Comparison of ENCODE assay signal across 9 mouse cellular contexts in the genomic region with DNA sequence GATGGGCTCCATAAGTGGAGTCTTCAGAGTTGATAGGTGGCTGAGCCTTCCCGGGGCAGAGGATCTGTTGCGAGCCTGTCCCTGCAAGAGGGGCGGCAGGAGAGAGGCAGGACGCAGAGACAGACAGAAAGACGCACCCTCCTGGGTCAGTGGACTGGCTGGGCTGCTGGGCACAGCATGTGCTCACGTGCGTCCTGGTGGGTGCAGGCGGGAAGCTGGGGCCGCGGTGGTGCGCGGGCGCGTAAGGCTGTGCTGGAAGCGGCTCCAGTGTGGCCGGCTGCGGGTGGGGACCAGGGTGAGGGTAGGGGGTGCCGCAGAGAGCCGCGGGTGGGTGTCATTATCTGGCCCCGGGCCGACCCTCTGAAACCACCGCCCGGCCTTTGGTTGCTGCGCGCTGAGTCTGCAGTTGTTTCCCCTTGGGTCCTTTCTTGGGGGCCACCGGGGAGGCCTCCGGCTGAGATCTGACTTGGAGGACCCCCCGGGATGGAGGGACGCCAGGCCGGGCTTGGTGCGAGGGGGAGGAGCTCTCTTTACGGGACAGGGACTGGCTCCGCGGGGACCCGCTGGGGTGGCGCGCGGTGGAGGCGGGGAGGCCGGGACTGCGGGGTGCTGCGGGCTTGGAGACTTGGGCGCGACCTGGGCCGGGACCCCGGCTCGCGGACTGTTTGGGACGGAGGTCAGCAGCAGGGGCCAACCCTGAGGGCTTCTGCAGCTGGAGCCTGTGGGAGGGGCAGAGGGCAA. TPM values are rescaled to one million over a fixed set of nuclear protein-coding genes. Genes with fewer than 3 reads are reported as not detected.
DNase-seq lines count a peak whose midpoint lies in the region; ATAC-seq and TF ChIP-seq lines count a peak whose summit lies in the region.
"Had no signal": no experiment of that assay in that cellular context is flagged by ENCODE, and none has a peak within 500 bp of the region (broad histone marks: within the 10 kb centered on the region; RNA-seq: fewer than 3 reads in every experiment).

No protein-coding gene starts in this region.

- H3K36me3 ChIP-seq in forebrain, embryonic 11.5 days (ENCODE audit: control insufficient read depth, insufficient read depth, low read length): no peaks in the 10 kb centered on the region
- H3K36me3 ChIP-seq in forebrain, embryonic 16.5 days (ENCODE audit: control insufficient read depth, insufficient read depth): no peaks in the 10 kb centered on the region
- no peaks in the 10 kb centered on the region for H3K36me3 ChIP-seq in lung, embryonic 14.5 days (ENCODE audit: insufficient read depth)
- H3K36me3 ChIP-seq in limb, embryonic 11.5 days (ENCODE audit: control insufficient read depth, insufficient read depth, low read length): no peaks in the 10 kb centered on the region
- no peaks in the 10 kb centered on the region for H3K36me3 ChIP-seq in stomach, embryonic 15.5 days

- no peak for ATAC-seq in forebrain, embryonic 11.5 days (replicated peaks; ENCODE audit: low FRiP score)
- ATAC-seq in forebrain, embryonic 16.5 days: no peak
- ATAC-seq in lung, embryonic 14.5 days (ENCODE audit: insufficient read depth): peak; percentile 66
- no peak for ATAC-seq in limb, embryonic 11.5 days (ENCODE audit: insufficient number of reproducible peaks, low FRiP score, low TSS enrichment, low read depth)
- no peak for ATAC-seq in stomach, embryonic 15.5 days (ENCODE audit: insufficient read depth, low FRiP score, low read depth)

- H3K4me3 ChIP-seq in forebrain, embryonic 11.5 days (ENCODE audit: low read depth, low read length): peak overlapping the region; percentile 9
- H3K4me3 ChIP-seq in forebrain, embryonic 16.5 days (replicated peaks; ENCODE audit: low read length): no peak overlapping the region
- H3K4me3 ChIP-seq in lung, embryonic 14.5 days (ENCODE audit: low read depth, low read length): peak overlapping the region; percentile 44
- no peak overlapping the region for H3K4me3 ChIP-seq in lung, adult 2 months (replicated peaks; ENCODE audit: extremely low read depth, low read depth, low read length)
- peak overlapping the region; percentile 25 for H3K4me3 ChIP-seq in limb, embryonic 11.5 days (ENCODE audit: low read depth, low read length)
- peak overlapping the region; percentile 40 for H3K4me3 ChIP-seq in stomach, embryonic 15.5 days (replicated peaks)
- no peak overlapping the region for H3K4me3 ChIP-seq in layer of hippocampus, adult 2 months

- no peaks in the 10 kb centered on the region for H3K9me3 ChIP-seq in forebrain, embryonic 11.5 days (ENCODE audit: control insufficient read depth, low read length)
- no peaks in the 10 kb centered on the region for H3K9me3 ChIP-seq in forebrain, embryonic 16.5 days (ENCODE audit: control insufficient read depth, low read length)
- no peaks in the 10 kb centered on the region for H3K9me3 ChIP-seq in lung, embryonic 14.5 days (ENCODE audit: low read depth, low read length)
- H3K9me3 ChIP-seq in limb, embryonic 11.5 days (ENCODE audit: control insufficient read depth, low read length): no peaks in the 10 kb centered on the region
- no peaks in the 10 kb centered on the region for H3K9me3 ChIP-seq in stomach, embryonic 15.5 days

- H3K27me3 ChIP-seq in forebrain, embryonic 11.5 days (ENCODE audit: control insufficient read depth, insufficient read depth, low read length): peaks cover 31% of the 10 kb centered on the region
- peaks cover 12% of the 10 kb centered on the region for H3K27me3 ChIP-seq in forebrain, embryonic 16.5 days (replicated peaks; ENCODE audit: control insufficient read depth, insufficient read depth, low read length)
- H3K27me3 ChIP-seq in lung, embryonic 14.5 days (ENCODE audit: insufficient read depth, low read length): peaks cover 41% of the 10 kb centered on the region
- H3K27me3 ChIP-seq in limb, embryonic 11.5 days (ENCODE audit: control insufficient read depth, insufficient read depth, low read length): peaks cover 55% of the 10 kb centered on the region
- H3K27me3 ChIP-seq in stomach, embryonic 15.5 days (replicated peaks): peaks cover 52% of the 10 kb centered on the region

- WGBS in forebrain, embryonic 11.5 days: 2% methylated on average over 49 of the region's 50 CpGs
- 7% methylated on average over 50 of the region's 50 CpGs for WGBS in forebrain, embryonic 16.5 days
- 3% methylated on average over 50 of the region's 50 CpGs for WGBS in lung, embryonic 14.5 days
- WGBS in lung, adult 2 months: 4% methylated on average over 49 of the region's 50 CpGs
- 1% methylated on average over 46 of the region's 50 CpGs for WGBS in limb, embryonic 11.5 days
- 4% methylated on average over 50 of the region's 50 CpGs for WGBS in stomach, embryonic 15.5 days

- H3K9ac ChIP-seq in forebrain, embryonic 11.5 days (ENCODE audit: low read length): peak overlapping the region; percentile 30; the same call in 1 of the 2 replicates
- H3K9ac ChIP-seq in forebrain, embryonic 16.5 days (replicated peaks; ENCODE audit: low read depth, low read length): no peak overlapping the region
- peak overlapping the region; percentile 56 for H3K9ac ChIP-seq in lung, embryonic 14.5 days
- peak overlapping the region; percentile 57; the same call in 1 of the 2 replicates for H3K9ac ChIP-seq in limb, embryonic 11.5 days (ENCODE audit: low read length)
- H3K9ac ChIP-seq in stomach, embryonic 15.5 days: no peak overlapping the region

- no peak for DNase-seq in forebrain, embryonic 11.5 days (ENCODE audit: low spot score)
- peak; percentile 55 for DNase-seq in lung, embryonic 14.5 days
- DNase-seq in lung, adult 2 months: no peak
- DNase-seq in limb, embryonic 11.5 days (ENCODE audit: low spot score): no peak
- DNase-seq in MN1 (ENCODE audit: low spot score): no peak
- DNase-seq in layer of hippocampus, adult 2 months (ENCODE audit: low spot score in 2 of 2): no peak
- DNase-seq: thymus, postnatal 25 days had no signal

- H3K4me2 ChIP-seq in forebrain, embryonic 11.5 days (ENCODE audit: low read depth, low read length, severe bottlenecking): peak overlapping the region; percentile 46
- H3K4me2 ChIP-seq in forebrain, embryonic 16.5 days (ENCODE audit: low read length): no peak overlapping the region
- peak overlapping the region; percentile 84 for H3K4me2 ChIP-seq in lung, embryonic 14.5 days
- peak overlapping the region; percentile 61 for H3K4me2 ChIP-seq in limb, embryonic 11.5 days (ENCODE audit: low read depth, severe bottlenecking)
- H3K4me2 ChIP-seq in stomach, embryonic 15.5 days: peak overlapping the region; percentile 81

- H3K4me1 ChIP-seq in forebrain, embryonic 11.5 days (replicated peaks; ENCODE audit: control insufficient read depth, insufficient read depth, low read length): peaks cover 2% of the 10 kb centered on the region; the same call in 1 of the 2 replicates
- no peaks in the 10 kb centered on the region for H3K4me1 ChIP-seq in forebrain, embryonic 16.5 days (replicated peaks; ENCODE audit: control insufficient read depth, insufficient read depth, low read length)
- H3K4me1 ChIP-seq in lung, embryonic 14.5 days (ENCODE audit: insufficient read depth): no peaks in the 10 kb centered on the region
- no peaks in the 10 kb centered on the region for H3K4me1 ChIP-seq in lung, adult 2 months (ENCODE audit: control insufficient read depth, insufficient read depth, low read length)
- peaks cover 10% of the 10 kb centered on the region; the same call in 1 of the 2 replicates for H3K4me1 ChIP-seq in limb, embryonic 11.5 days (ENCODE audit: control insufficient read depth, insufficient read depth, low read length)
- peaks cover 20% of the 10 kb centered on the region for H3K4me1 ChIP-seq in stomach, embryonic 15.5 days

- no peak for TF ChIP-seq POLR2A in lung, adult 2 months (IDR thresholded peaks at IDR 0.05; ENCODE audit: borderline replicate concordance, extremely low read depth, low read depth, low read length)

- TF ChIP-seq CTCF in lung, embryonic 14.5 days (IDR thresholded peaks at IDR 0.05; ENCODE audit: low read depth): no peak
- TF ChIP-seq CTCF in lung, adult 2 months (IDR thresholded peaks at IDR 0.05; ENCODE audit: insufficient read depth, low read length): no peak
- no peak for TF ChIP-seq CTCF in layer of hippocampus, adult 2 months (conservative IDR thresholded peaks at IDR 0.05)

- no peak overlapping the region for H3K27ac ChIP-seq in forebrain, embryonic 11.5 days (ENCODE audit: low read depth, low read length)
- H3K27ac ChIP-seq in forebrain, embryonic 16.5 days (ENCODE audit: low read length): no peak overlapping the region
- H3K27ac ChIP-seq in lung, embryonic 14.5 days (ENCODE audit: low read depth): no peak overlapping the region
- H3K27ac ChIP-seq in limb, embryonic 11.5 days (replicated peaks; ENCODE audit: low read depth, low read length): no peak overlapping the region
- H3K27ac ChIP-seq in stomach, embryonic 15.5 days: no peak overlapping the region
- H3K27ac ChIP-seq in layer of hippocampus, adult 2 months: no peak overlapping the region

RNA-seq across cellular contexts. Expression of a gene that starts 6.8 kb away (rescaled TPM):
- not detected in 2 replicates for polyA plus RNA-seq in forebrain, embryonic 11.5 days (2014; fragmentation: Nextera tagmentation; extraction: Ambion mirVana)
- polyA plus RNA-seq in forebrain, embryonic 16.5 days (2015; fragmentation: Nextera tagmentation; extraction: Ambion mirVana): not detected in 2 replicates
- polyA plus RNA-seq in lung, embryonic 14.5 days (2014; fragmentation: Nextera tagmentation; extraction: Ambion mirVana): not detected in 2 replicates
- polyA plus RNA-seq in lung, adult 2 months (2012; rRNA removed): not detected in 2 replicates
- polyA plus RNA-seq in limb, embryonic 11.5 days (2014; fragmentation: Nextera tagmentation; extraction: Ambion mirVana): not detected in 2 replicates
- polyA plus RNA-seq in stomach, embryonic 15.5 days (2015; fragmentation: Nextera tagmentation; extraction: Ambion mirVana): not detected in 2 replicates
- total RNA-seq in layer of hippocampus, adult 2 months (2021): under 1 TPM in 1 of 2 experiments, not detected in 1; 0.28 TPM

RNA-seq across cellular contexts. Expression of a gene that starts 16.3 kb away (rescaled TPM):
- polyA plus RNA-seq in forebrain, embryonic 11.5 days (2014; fragmentation: Nextera tagmentation; extraction: Ambion mirVana): 0.28 and 0.52 TPM in 2 replicates
- polyA plus RNA-seq in forebrain, embryonic 16.5 days (2015; fragmentation: Nextera tagmentation; extraction: Ambion mirVana): 2.1 and 2.2 TPM in 2 replicates
- 0.41 TPM in 1 of 2 replicates, not detected in the other for polyA plus RNA-seq in lung, embryonic 14.5 days (2014; fragmentation: Nextera tagmentation; extraction: Ambion mirVana)
- polyA plus RNA-seq in lung, adult 2 months (2012; rRNA removed): 3.3 and 6.8 TPM in 2 replicates
- polyA plus RNA-seq in limb, embryonic 11.5 days (2014; fragmentation: Nextera tagmentation; extraction: Ambion mirVana): 0.31 TPM in 1 of 2 replicates, not detected in the other
- 1.3 and 1.9 TPM in 2 replicates for polyA plus RNA-seq in stomach, embryonic 15.5 days (2015; fragmentation: Nextera tagmentation; extraction: Ambion mirVana)
- total RNA-seq in layer of hippocampus, adult 2 months (2021): 1 to 10 TPM; 2.4 to 6.3 TPM

RNA-seq across cellular contexts. Expression of a gene that starts 42.5 kb away (rescaled TPM):
- polyA plus RNA-seq in forebrain, embryonic 11.5 days (2014; fragmentation: Nextera tagmentation; extraction: Ambion mirVana): 3.5 TPM in 2 replicates
- polyA plus RNA-seq in forebrain, embryonic 16.5 days (2015; fragmentation: Nextera tagmentation; extraction: Ambion mirVana): 5.1 and 5.6 TPM in 2 replicates
- 0.05 and 0.11 TPM in 2 replicates for polyA plus RNA-seq in lung, embryonic 14.5 days (2014; fragmentation: Nextera tagmentation; extraction: Ambion mirVana)
- 0.17 and 0.19 TPM in 2 replicates for polyA plus RNA-seq in lung, adult 2 months (2012; rRNA removed)
- 0.27 and 0.58 TPM in 2 replicates for polyA plus RNA-seq in limb, embryonic 11.5 days (2014; fragmentation: Nextera tagmentation; extraction: Ambion mirVana)
- polyA plus RNA-seq in stomach, embryonic 15.5 days (2015; fragmentation: Nextera tagmentation; extraction: Ambion mirVana): 0.27 and 0.31 TPM in 2 replicates
- total RNA-seq in layer of hippocampus, adult 2 months (2021): 100 to 1,000 TPM; 119 to 122 TPM

RNA-seq across cellular contexts. Expression of a gene that starts 51.5 kb away (rescaled TPM):
- polyA plus RNA-seq in forebrain, embryonic 11.5 days (2014; fragmentation: Nextera tagmentation; extraction: Ambion mirVana): 87.6 and 89.0 TPM in 2 replicates
- 26.0 and 26.6 TPM in 2 replicates for polyA plus RNA-seq in forebrain, embryonic 16.5 days (2015; fragmentation: Nextera tagmentation; extraction: Ambion mirVana)
- polyA plus RNA-seq in lung, embryonic 14.5 days (2014; fragmentation: Nextera tagmentation; extraction: Ambion mirVana): 50.3 and 60.8 TPM in 2 replicates
- 0.78 and 2.0 TPM in 2 replicates for polyA plus RNA-seq in lung, adult 2 months (2012; rRNA removed)
- polyA plus RNA-seq in limb, embryonic 11.5 days (2014; fragmentation: Nextera tagmentation; extraction: Ambion mirVana): 59.7 and 62.3 TPM in 2 replicates
- polyA plus RNA-seq in stomach, embryonic 15.5 days (2015; fragmentation: Nextera tagmentation; extraction: Ambion mirVana): 47.7 and 49.7 TPM in 2 replicates
- total RNA-seq in layer of hippocampus, adult 2 months (2021): 1 to 10 TPM; 4.8 to 6.2 TPM

Comparison
In these comparisons a context has a peak if more than half of its experiments do, and no peak if none do; other contexts are left out.
1. H3K4me3 ChIP-seq: peak in forebrain, embryonic 11.5 days (single experiment), lung, embryonic 14.5 days (single experiment), limb, embryonic 11.5 days (single experiment) and stomach, embryonic 15.5 days (single experiment); none in forebrain, embryonic 16.5 days (single experiment), lung, adult 2 months (single experiment) and layer of hippocampus, adult 2 months (single experiment).
2. H3K9ac ChIP-seq: peak in forebrain, embryonic 11.5 days (single experiment), lung, embryonic 14.5 days (single experiment) and limb, embryonic 11.5 days (single experiment); none in forebrain, embryonic 16.5 days (single experiment) and stomach, embryonic 15.5 days (single experiment).